Mouse (Mus musculus): ENCODE data around the gene Pla2g4e. TPM values are rescaled to one million over a fixed set of nuclear protein-coding genes. Genes with fewer than 3 reads are reported as not detected.

Gene Pla2g4e
- total and polyA plus RNA-seq, 3 experiments: not detected

Other genes with a start within 250 kb of the Pla2g4e start
- 4.2 and 5.9 TPM in 2 replicates for gene Jmjd7, start 217.9 kb downstream of the Pla2g4e start, total RNA-seq (2012; rRNA removed)
- 10 to 100 TPM in 1 of 2 experiments, not detected in 1; 12.0 TPM for gene Jmjd7, start 217.9 kb downstream of the Pla2g4e start, polyA plus RNA-seq (2012; ENCODE audit: insufficient read depth in 1 of 2, insufficient read length in 2 of 2, low read depth in 1 of 2, low replicate concordance in 2 of 2, missing spikeins in 1 of 2)
- 0.46 and 0.96 TPM in 2 replicates for gene Gm28042, start 217.8 kb downstream of the Pla2g4e start, total RNA-seq (2012; rRNA removed)
- gene Gm28042, start 217.8 kb downstream of the Pla2g4e start, polyA plus RNA-seq (2012; ENCODE audit: insufficient read depth in 1 of 2, insufficient read length in 2 of 2, low read depth in 1 of 2, low replicate concordance in 2 of 2, missing spikeins in 1 of 2): 1 to 10 TPM in 1 of 2 experiments, not detected in 1; 1.7 TPM
- 0.54 and 0.59 TPM in 2 replicates for gene Pla2g4b, start 211.9 kb downstream of the Pla2g4e start, total RNA-seq (2012; rRNA removed)
- under 1 TPM in 1 of 2 experiments, not detected in 1; 0.32 TPM for gene Pla2g4b, start 211.9 kb downstream of the Pla2g4e start, polyA plus RNA-seq (2012; ENCODE audit: insufficient read depth in 1 of 2, insufficient read length in 2 of 2, low read depth in 1 of 2, low replicate concordance in 2 of 2, missing spikeins in 1 of 2)
- gene Ehd4, start 90.7 kb downstream of the Pla2g4e start, total RNA-seq (2012; rRNA removed): 14.1 and 15.8 TPM in 2 replicates
- gene Ehd4, start 90.7 kb downstream of the Pla2g4e start, polyA plus RNA-seq (2012; ENCODE audit: insufficient read depth in 1 of 2, insufficient read length in 2 of 2, low read depth in 1 of 2, low replicate concordance in 2 of 2, missing spikeins in 1 of 2): 10 to 100 TPM in 1 of 2 experiments, not detected in 1; 35.5 TPM
- not detected in 2 replicates for gene Pla2g4d, start 43.9 kb upstream of the Pla2g4e start, total RNA-seq (2012; rRNA removed)
- not detected for gene Pla2g4d, start 43.9 kb upstream of the Pla2g4e start, polyA plus RNA-seq (2012; ENCODE audit: insufficient read depth in 1 of 2, insufficient read length in 2 of 2, low read depth in 1 of 2, low replicate concordance in 2 of 2, missing spikeins in 1 of 2)
- 0.07 TPM in 1 of 2 replicates, not detected in the other for gene Pla2g4f, start 68.8 kb upstream of the Pla2g4e start, total RNA-seq (2012; rRNA removed)
- gene Pla2g4f, start 68.8 kb upstream of the Pla2g4e start, polyA plus RNA-seq (2012; ENCODE audit: insufficient read depth in 1 of 2, insufficient read length in 2 of 2, low read depth in 1 of 2, low replicate concordance in 2 of 2, missing spikeins in 1 of 2): not detected
- gene Vps39, start 107.8 kb upstream of the Pla2g4e start, total RNA-seq (2012; rRNA removed): 20.8 and 20.9 TPM in 2 replicates
- gene Vps39, start 107.8 kb upstream of the Pla2g4e start, polyA plus RNA-seq (2012; ENCODE audit: insufficient read depth in 1 of 2, insufficient read length in 2 of 2, low read depth in 1 of 2, low replicate concordance in 2 of 2, missing spikeins in 1 of 2): 10 to 100 TPM in 1 of 2 experiments, not detected in 1; 19.6 TPM
- 2.0 and 3.1 TPM in 2 replicates for gene Ganc, start 158.6 kb upstream of the Pla2g4e start, total RNA-seq (2012; rRNA removed)
- 1 to 10 TPM in 1 of 2 experiments, not detected in 1; 4.4 TPM for gene Ganc, start 158.6 kb upstream of the Pla2g4e start, polyA plus RNA-seq (2012; ENCODE audit: insufficient read depth in 1 of 2, insufficient read length in 2 of 2, low read depth in 1 of 2, low replicate concordance in 2 of 2, missing spikeins in 1 of 2)
- gene Tmem87a, start 158.8 kb upstream of the Pla2g4e start, total RNA-seq (2012; rRNA removed): 26.0 and 28.0 TPM in 2 replicates
- gene Tmem87a, start 158.8 kb upstream of the Pla2g4e start, polyA plus RNA-seq (2012; ENCODE audit: insufficient read depth in 1 of 2, insufficient read length in 2 of 2, low read depth in 1 of 2, low replicate concordance in 2 of 2, missing spikeins in 1 of 2): 10 to 100 TPM in 1 of 2 experiments, not detected in 1; 23.9 TPM
- gene Capn3, start 210.7 kb upstream of the Pla2g4e start, total RNA-seq (2012; rRNA removed): not detected in 2 replicates
- not detected for gene Capn3, start 210.7 kb upstream of the Pla2g4e start, polyA plus RNA-seq (2012; ENCODE audit: insufficient read depth in 1 of 2, insufficient read length in 2 of 2, low read depth in 1 of 2, low replicate concordance in 2 of 2, missing spikeins in 1 of 2)